Mouse (Mus musculus) frontal cortex, adult (tissue): ENCODE data around the gene Fam192a.

ENCODE experiments used
- ATAC-seq: cut with Nextera tagmentation; 2 replicates; pipeline ENCODE4 v1.9.2; 2017; ENCODE audit warnings: mild to moderate bottlenecking, moderate library complexity, mixed read lengths; ENCODE audit not compliant: low TSS enrichment

The Fam192a gene

DNA sequence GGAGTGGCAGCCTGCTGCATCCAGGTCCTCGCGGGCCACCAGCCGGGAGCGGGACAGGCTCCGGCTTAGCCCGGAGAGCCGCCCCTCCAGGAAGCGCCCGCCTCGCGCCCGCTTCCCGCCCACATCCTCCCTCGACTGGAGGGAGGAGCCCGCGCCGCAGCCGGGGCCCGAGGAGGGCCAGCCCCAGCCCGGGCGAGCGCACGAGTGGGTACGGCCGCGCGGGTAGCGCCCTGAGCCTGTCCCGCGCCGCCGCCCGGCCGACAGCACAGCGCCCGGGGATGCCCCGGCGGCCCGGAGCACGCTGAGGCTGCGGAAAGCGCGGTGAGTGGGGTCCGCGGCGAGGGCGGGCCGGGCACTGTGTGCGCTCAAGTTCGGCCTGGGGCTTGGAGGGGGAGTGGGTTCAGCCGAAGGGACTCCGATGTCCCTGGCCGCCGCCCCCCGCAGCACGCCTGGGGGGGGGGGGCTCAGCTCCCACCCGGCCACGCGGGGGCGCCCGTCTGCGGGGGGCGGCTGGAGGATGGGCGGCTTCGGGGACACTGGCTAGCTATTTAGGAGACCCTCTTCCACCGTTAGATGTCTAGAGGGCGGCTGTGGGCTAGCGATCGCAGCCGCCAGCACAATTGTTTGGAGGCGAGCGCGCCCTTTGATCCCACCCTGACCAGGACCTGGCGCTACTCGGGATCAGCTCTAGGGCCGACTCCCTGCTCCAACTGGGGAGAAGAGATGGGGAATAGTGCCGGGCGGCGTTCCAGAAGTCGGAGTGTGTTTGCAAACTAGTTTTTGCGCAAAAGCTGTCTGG lies 68.7 kb downstream of the Fam192a start, which contains the start of gene Cpne2:
Gene Cpne2, plus strand, starts transcription at position 118 of the 799 bp plus-strand sequence.
- peak; percentile 67 for ATAC-seq

DNA sequence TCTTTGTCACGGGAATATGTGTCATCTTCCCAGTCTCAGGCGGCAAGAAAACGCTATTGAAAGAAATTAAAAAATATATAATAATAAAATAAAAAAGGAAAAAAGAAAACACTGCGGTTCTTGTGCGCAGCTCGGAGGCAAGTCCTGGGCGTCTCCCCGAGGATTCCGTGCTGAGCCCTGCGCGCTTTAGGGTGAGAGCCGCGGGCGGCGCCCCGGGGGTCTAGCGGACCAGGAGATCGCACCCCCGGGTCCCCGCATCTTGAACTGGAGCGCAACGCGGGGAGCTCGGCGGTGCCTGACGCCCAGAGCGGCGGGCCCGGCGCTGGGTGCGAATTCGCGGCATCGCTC lies 69.3 kb downstream of the Fam192a start:
- 0 out of 2 replicates have a peak, but pooled peaks have one; percentile 15 for ATAC-seq

DNA sequence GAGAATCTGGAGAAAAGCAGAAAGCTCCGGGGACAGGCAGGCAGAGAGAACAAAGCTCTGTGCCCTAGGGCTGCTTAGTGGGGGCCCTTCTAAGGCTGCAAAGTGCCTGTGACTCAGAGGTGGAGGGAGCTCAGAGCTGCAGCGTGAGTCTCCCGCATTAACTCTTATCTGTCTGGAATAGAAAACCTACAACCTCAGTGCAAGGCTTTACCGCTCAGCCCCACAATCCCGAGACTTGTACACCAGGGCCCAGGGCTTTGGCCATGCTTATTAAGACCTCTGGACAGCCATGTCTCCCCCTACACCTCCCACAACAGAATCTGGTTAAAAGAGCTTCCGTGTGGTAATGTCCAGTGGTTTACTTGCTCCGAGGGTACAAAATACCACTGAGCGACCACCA lies 69.8 kb downstream of the Fam192a start:
- no peak for ATAC-seq

DNA sequence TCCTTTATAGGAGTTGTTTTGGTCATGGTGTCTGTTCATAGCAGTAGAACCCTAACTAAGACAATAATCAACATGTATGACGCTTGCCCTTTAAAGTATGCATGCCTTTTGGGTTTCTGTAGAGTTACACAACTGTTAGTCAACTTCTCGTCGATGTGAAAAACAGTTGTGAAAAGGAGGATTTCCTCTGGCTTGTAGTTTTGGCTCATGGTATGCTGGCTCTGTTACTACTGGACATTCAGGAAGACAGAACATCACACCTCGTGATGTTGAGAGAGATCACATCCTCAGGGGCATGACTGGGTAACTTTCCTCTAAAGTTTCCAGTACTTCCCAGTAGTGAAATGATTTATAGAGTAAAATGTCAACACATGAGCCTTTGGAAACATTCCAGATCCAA lies 71.2 kb downstream of the Fam192a start:
- ATAC-seq, result no peak

DNA sequence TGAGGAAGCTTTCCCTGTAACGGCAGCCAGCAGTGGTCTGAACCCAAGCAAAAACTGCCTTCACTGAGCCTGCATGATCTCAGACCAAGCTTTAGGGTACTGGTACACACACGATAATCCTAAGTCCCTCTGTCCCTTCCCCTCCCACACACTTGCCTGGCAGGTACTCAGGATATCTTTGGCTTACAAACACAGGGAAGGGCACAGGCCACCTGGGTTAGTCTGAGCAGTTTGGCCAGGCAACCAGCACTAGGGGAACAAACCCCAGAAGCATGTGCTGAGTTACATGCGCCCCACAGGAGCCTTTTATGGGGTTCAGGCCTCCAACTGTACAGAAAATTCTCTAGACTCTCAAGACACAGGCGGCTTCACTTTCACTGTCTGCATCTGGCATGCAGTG lies 71.9 kb downstream of the Fam192a start:
- ATAC-seq, result no peak

DNA sequence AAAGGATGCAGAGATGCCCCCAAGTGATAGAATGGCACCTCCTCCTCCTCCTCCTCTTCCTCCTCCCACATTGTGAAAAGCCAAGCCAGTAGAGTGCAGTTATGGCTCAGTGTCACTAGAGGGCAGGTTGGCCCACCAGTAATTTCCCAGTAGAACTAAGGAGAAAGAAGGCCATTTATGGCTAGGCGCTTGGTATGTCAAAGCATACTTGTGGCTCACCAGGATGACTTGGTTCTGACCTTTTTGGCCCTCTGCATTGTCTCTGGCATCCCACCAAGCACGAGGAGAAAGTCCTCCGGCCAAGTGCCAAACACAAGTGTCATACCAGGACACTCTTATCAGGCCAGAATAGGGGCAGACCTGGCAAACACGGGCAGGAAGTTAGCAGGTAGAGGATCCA lies 73.6 kb downstream of the Fam192a start:
- ATAC-seq, result peak; percentile 55

DNA sequence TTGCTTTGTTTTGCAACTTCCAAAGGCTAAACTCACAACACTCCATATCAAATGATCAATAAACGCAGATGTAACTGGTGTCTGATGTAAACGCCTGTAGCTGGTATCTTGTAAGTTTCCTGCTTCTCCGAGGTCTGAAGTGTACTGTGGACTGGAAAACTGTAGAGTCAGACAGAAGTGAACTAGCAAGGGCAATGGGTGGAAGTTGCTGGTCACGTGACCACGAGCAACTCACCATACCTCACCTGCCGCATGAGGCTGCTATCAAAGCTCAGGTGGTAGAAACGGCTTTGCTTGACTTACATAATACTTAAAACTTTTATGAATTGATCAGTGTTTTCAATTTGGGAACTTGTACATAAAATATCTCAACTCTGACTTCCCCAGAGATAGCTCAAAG lies 74.6 kb downstream of the Fam192a start:
- ATAC-seq, result no peak

DNA sequence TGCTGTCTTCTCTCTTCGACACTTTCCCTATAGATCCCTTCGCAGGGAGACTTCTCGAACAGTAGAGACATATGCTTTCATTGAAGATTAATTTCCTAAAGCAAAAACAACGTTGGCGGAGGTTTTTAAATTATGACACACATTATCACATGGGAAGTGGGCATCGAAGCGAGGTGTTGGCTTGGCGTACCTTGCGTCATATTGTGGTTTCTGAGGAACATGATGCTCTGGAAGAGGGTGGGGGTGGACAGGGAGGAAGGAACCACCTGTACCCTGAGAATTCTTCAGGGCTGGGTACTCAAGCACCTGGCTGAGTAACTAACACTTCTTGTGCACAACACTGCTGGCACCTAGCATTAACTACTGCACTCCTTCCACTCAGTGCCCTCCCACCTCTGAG lies 77.2 kb downstream of the Fam192a start:
- no peak for ATAC-seq
